Mouse (Mus musculus): ENCODE measurements around the gene Upk3b. TPM values are rescaled to one million over a fixed set of nuclear protein-coding genes. Genes with fewer than 3 reads are reported as not detected.
A peak's percentile ranks its signal among the peaks of the same experiment; 100 is the strongest.

Gene Upk3b
- polyA plus RNA-seq, 1 experiment, result not detected

GRCm38 (mm10) chr5:136077001-136077550 is 38.8 kb downstream of the Upk3b start:
- Histone ChIP-seq H3K4me3 (ENCODE audit: insufficient read depth, low read depth, low read length) (no peak overlapping the region), H3K4me1 (ENCODE audit: control insufficient read depth, insufficient read depth, insufficient read length, low read length) (peaks cover 19% of the 10 kb centered on the region), H3K27ac (replicated peaks; ENCODE audit: low read depth, low read length) (peak overlapping the region; percentile 89)

GRCm38 (mm10) chr5:136078136-136078535 is 39.8 kb downstream of the Upk3b start:
- Histone ChIP-seq H3K4me1 (ENCODE audit: control insufficient read depth, insufficient read depth, insufficient read length, low read length) (peaks cover 18% of the 10 kb centered on the region), H3K4me3 (ENCODE audit: insufficient read depth, low read depth, low read length) (no peak overlapping the region), H3K27ac (replicated peaks; ENCODE audit: low read depth, low read length) (peak overlapping the region; percentile 89; the same call in 1 of the 2 replicates)

GRCm38 (mm10) chr5:136082345-136082744 is 44.0 kb downstream of the Upk3b start:
- Histone ChIP-seq H3K27ac (replicated peaks; ENCODE audit: low read depth, low read length) (no peak overlapping the region), H3K4me3 (ENCODE audit: insufficient read depth, low read depth, low read length) (no peak overlapping the region), H3K4me1 (ENCODE audit: control insufficient read depth, insufficient read depth, insufficient read length, low read length) (peaks cover 7% of the 10 kb centered on the region)

- Histone ChIP-seq H3K4me1 (ENCODE audit: control insufficient read depth, insufficient read depth, insufficient read length, low read length) (peaks cover 10% of the 10 kb centered on the region), H3K4me3 (ENCODE audit: insufficient read depth, low read depth, low read length) (peak within 1 kb of the TSS; percentile 73), H3K27ac (replicated peaks; ENCODE audit: low read depth, low read length) (peak within 1 kb of the TSS; percentile 19)
Measured at GRCm38 (mm10) chr5:136083669-136084107, 45.4 kb downstream of the Upk3b start, which contains the start of gene Rasa4. Rasa4 (plus strand) TSS chr5:136083916.

- H3K27ac ChIP-seq (replicated peaks; ENCODE audit: low read depth, low read length), result peak overlapping the region; percentile 19
- H3K4me1 ChIP-seq (ENCODE audit: control insufficient read depth, insufficient read depth, insufficient read length, low read length), result peaks cover 10% of the 10 kb centered on the region
Measured at GRCm38 (mm10) chr5:136084144-136084881, 46.0 kb downstream of the Upk3b start.

GRCm38 (mm10) chr5:136084891-136085651 is 46.8 kb downstream of the Upk3b start:
- H3K4me3 ChIP-seq (ENCODE audit: insufficient read depth, low read depth, low read length), result peak overlapping the region; percentile 73
- peaks cover 10% of the 10 kb centered on the region for H3K4me1 ChIP-seq (ENCODE audit: control insufficient read depth, insufficient read depth, insufficient read length, low read length)
- H3K27ac ChIP-seq (replicated peaks; ENCODE audit: low read depth, low read length), result peak overlapping the region; percentile 22

More at GRCm38 (mm10) chr5:136084144-136084881, 46.0 kb downstream of the Upk3b start:
- H3K4me3 ChIP-seq (ENCODE audit: insufficient read depth, low read depth, low read length), result peak overlapping the region; percentile 73

GRCm38 (mm10) chr5:136086290-136086689 is 48.0 kb downstream of the Upk3b start:
- Histone ChIP-seq H3K4me1 (ENCODE audit: control insufficient read depth, insufficient read depth, insufficient read length, low read length) (peaks cover 10% of the 10 kb centered on the region), H3K4me3 (ENCODE audit: insufficient read depth, low read depth, low read length) (peak overlapping the region; percentile 73), H3K27ac (replicated peaks; ENCODE audit: low read depth, low read length) (peak overlapping the region; percentile 14; the same call in 1 of the 2 replicates)

- Histone ChIP-seq H3K4me1 (ENCODE audit: control insufficient read depth, insufficient read depth, insufficient read length, low read length) (peaks cover 10% of the 10 kb centered on the region), H3K27ac (replicated peaks; ENCODE audit: low read depth, low read length) (no peak overlapping the region), H3K4me3 (ENCODE audit: insufficient read depth, low read depth, low read length) (no peak overlapping the region)
Measured at GRCm38 (mm10) chr5:136088821-136089575, 50.7 kb downstream of the Upk3b start.

GRCm38 (mm10) chr5:136091927-136092326 is 53.6 kb downstream of the Upk3b start:
- Histone ChIP-seq H3K4me3 (ENCODE audit: insufficient read depth, low read depth, low read length) (no peak overlapping the region), H3K27ac (replicated peaks; ENCODE audit: low read depth, low read length) (no peak overlapping the region), H3K4me1 (ENCODE audit: control insufficient read depth, insufficient read depth, insufficient read length, low read length) (peaks cover 8% of the 10 kb centered on the region; the same call in 1 of the 2 replicates)

GRCm38 (mm10) chr5:136094249-136095010 is 56.1 kb downstream of the Upk3b start:
- H3K4me1 ChIP-seq (ENCODE audit: control insufficient read depth, insufficient read depth, insufficient read length, low read length), result no peaks in the 10 kb centered on the region
- H3K4me3 ChIP-seq (ENCODE audit: insufficient read depth, low read depth, low read length), result no peak overlapping the region
- no peak overlapping the region for H3K27ac ChIP-seq (replicated peaks; ENCODE audit: low read depth, low read length)

- Histone ChIP-seq H3K4me3 (ENCODE audit: insufficient read depth, low read depth, low read length) (no peak overlapping the region), H3K27ac (replicated peaks; ENCODE audit: low read depth, low read length) (no peak overlapping the region), H3K4me1 (ENCODE audit: control insufficient read depth, insufficient read depth, insufficient read length, low read length) (no peaks in the 10 kb centered on the region)
Measured at GRCm38 (mm10) chr5:136095089-136095488, 56.8 kb downstream of the Upk3b start.

Measured in brown adipose tissue, adult 24 weeks (tissue).